Mouse (Mus musculus) neural tube, embryonic 10.5 days (tissue): ENCODE data around the gene Folr1.

Source experiments
- DNase-seq: peaks from one replicate; pipeline ENCODE4 v3.0.0-alpha.2; 2017; ENCODE audit warnings: low spot score; ENCODE audit errors: extremely low spot score

Gene Folr1

DNA sequence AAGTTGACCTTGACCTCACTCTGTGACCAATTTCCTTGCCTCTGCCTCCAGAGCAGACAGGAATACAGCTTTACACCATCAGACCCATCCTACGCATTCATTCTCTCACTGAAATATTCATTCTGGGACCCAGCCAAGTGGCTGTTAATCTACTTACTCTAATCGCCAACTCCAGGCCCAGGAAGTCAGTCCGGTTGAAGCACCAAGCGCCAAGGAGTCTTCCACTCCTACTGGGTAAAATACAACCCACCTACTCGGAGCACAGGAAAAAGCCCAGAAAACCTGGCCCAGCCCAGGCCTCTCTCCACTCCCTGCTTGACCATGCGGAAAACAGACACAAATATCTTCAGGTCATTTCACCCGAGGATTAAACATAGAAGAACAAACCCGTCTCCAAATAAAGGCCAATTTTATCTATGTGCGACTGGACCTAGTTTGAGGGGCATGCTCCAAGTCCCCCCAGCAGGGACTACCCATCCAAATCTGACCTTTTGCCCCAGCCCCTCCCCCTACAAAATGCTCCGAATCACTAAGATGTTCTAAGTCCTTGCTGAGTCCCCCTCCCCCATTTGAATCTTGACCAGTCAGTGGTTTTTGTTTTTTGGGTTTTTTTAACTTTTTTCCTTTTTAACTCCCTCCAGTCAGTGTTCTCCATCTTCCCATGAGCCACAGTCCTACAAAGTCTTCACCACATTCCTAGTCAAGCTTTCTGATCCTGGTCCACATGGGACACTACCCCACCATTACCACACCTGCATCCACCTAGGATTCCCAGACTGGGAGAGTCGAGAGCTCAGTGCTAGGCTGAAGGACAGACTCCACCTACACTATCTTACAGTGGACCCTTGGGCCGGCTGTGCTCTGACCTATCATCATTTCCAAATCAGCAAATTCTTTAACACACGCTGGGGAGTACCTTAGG, 2.1 kb downstream of the Folr1 start:
- no peak for DNase-seq

GRCm38 (mm10) chr7:101867482-101867881, 3.1 kb downstream of the Folr1 start:
- no peak for DNase-seq

- DNase-seq, result no peak
Measured at GRCm38 (mm10) chr7:101866491-101867265, 3.9 kb downstream of the Folr1 start.

DNA sequence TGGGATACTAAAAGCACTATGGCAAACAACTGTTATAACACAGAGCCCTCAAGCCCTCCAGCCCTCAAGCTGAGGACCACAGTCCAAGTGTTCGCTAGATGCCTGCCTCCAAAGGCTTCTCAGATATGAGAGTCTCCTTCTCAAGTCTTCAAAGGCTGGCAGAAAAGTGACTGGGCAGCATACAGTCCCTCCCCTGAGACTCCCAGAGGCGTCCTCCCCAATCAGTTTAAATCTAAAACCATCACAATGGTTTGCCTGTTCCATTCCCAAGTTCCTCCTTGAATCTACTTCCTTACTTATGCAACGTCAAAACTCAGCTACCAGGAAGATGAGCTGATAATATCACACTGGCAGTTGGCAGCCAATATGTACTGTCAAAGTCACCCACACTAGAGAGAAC, 7.2 kb downstream of the Folr1 start, which contains the start of gene Anapc15:
TSS of gene Anapc15 (plus strand) at position 301 of the 400 bp plus-strand sequence.
- no peak for DNase-seq

- no peak for DNase-seq
Measured at GRCm38 (mm10) chr7:101862291-101862690, 8.3 kb downstream of the Folr1 start.

GRCm38 (mm10) chr7:101860978-101861377, 9.6 kb downstream of the Folr1 start:
- no peak for DNase-seq

DNA sequence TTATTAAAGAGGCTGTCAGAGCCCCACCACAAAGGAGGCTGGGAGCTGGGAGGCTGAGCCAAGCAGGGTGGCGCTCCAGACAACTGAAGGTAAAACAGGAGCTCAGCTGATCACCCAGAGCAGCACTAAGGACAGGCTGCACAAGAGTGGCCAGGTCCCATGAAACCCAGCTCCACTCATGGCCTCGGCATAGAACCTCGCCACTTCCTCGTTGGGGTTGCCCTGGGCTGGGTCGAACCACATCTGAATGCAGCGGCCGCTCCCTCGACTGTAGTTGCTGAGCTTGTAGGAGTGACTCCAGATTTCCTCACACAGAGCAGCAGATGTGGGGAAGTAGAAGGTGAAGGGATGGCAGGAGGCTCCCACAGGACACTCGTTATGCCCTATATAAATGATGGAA, 12.2 kb downstream of the Folr1 start:
- DNase-seq, result no peak

GRCm38 (mm10) chr7:101857094-101857493, 13.5 kb downstream of the Folr1 start, which contains the start of gene Folr2:
Gene Folr2, minus strand, starts transcription at chr7:101857194.
- DNase-seq, result no peak

- no peak for DNase-seq
Measured at GRCm38 (mm10) chr7:101853816-101854215, 16.8 kb downstream of the Folr1 start.

GRCm38 (mm10) chr7:101852846-101853245, 17.7 kb downstream of the Folr1 start:
- DNase-seq, result no peak

GRCm38 (mm10) chr7:101851689-101852088, 18.9 kb downstream of the Folr1 start:
- DNase-seq, result no peak

DNA sequence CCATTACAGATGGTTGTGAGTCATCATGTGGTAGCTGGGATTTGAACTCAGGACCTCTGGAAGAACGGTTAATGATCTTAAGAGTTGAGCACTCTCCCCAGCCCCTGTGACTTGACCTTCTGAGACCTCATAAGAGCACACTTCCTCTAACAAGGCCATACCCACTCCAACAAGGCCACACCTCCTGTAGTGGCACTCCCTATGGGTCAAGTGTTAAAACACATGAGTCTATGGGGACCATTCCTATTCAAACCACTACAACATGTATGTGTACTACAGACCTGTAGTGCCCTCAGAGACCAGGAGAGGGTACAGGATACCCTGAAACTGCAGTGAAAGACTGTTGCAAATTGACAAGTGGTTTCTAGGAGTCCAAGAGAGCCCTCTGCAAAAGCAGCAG, 22.7 kb downstream of the Folr1 start:
- no peak for DNase-seq

DNA sequence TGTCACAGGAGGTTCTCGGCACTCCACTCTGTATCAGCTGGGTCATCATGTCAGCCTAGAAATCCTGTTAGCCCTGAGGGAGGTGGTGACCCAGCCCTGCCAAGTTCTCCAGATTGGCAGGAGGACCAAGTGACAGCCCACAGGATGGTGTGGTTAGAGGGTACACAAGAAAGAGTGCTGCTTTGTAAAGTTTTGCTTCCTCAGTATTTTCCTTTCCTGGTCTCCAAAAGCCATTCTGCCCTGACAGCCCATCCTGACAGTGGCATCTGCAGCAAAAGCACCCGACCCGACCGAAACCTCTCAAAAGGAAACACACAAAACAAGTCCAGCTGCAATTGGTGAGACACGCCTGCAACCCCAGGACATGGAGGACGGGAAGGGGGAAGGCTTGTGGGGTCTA, 26.4 kb downstream of the Folr1 start:
- DNase-seq, result no peak

GRCm38 (mm10) chr7:101837606-101838471, 32.7 kb downstream of the Folr1 start, which contains the start of gene Inppl1:
Gene Inppl1, minus strand, starts transcription at chr7:101838229.
- DNase-seq, result peak; percentile 86

DNA sequence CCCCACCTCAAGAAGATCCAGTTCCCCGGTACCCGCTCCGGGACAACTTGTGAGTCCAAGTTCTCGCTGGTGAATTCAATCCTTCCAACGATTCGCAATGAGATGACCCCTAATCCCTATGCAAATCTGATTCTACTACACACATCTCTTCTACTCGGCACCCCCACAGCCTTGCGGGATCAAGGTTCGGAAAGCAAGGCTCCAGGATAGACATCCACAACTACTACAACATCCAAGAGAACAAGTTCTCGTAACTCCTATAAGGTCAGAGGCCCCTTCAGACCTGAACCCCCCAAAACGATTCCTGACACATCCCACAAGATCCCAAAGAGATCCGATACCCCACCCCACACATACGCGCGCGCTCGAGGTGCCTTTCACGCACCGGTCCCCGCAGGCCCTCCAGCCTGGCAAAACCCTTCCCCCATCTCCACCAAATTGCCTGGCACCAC, 33.4 kb downstream of the Folr1 start:
- DNase-seq, result no peak

DNA sequence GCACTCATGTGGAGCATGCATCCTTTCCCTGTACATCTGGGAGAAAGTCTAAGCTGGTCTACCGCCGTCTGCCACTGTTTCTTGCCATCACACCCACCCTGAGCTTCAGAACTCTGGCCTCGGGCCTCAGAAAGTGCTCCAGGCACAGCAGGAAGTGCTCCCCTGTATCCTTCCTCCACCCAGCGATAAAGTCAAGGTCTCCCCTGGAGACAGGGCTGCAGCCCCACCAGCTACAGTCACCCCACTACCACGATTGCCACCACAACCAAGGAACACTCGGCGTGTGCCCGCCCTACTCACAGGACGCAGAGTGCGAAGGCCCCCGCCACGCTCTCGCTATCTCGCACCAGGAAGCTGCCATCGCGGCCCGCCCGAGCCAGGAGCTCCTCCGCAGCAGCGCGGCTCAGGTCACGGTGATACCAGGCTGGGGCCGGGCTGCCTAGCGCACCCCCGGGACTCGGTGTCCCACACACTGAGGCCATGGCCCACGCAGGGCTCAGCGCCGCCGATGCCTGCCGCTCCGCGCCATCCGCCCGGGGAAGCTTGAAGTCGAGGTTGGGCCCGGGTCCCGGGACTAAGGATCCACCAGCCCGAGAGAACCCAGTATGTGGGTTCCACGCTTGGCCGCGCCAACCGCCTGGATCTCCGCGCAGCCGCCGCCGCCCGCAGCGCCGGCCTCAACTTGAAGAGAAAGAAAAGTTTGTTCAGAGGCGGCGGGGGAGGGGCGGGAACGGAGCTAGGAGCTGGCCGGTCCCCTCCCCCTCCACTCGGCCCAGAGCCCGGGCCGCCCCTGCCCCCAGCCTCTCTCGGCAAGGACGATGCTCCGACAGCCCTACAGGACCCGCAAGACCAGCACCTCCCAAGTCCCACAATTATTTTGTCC, 34.1 kb downstream of the Folr1 start:
- DNase-seq, result peak; percentile 84

DNA sequence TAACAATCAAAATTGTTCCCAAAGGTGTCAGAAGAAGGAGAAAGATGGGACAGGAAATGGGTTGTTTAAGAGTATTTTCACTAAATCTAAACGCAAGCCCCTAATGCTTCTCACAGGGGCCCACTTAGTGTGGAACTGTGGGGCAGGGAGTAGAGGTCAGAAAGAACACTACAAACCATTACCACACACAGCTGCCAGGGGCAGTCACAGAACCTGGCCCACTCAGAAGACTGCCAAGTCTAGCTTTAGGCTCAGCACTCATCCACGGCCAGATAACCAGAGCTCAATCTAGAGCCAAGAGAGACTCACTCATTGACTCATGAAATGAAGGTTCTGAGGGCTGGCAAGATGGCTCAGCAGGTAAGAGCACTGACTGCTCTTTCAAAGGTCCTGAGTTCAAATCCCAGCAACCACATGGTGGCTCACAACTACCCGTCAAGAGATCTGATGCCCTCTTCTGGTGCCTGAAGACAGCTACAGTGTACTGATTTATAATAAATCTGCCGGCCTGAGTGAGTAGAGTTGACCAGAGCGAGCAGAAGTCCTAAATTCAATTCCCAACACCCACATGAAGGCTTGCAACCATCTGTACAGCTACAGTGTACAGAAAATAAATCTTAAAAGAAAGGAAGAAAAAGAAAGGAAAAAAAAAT, 35.0 kb downstream of the Folr1 start:
- no peak for DNase-seq

- no peak for DNase-seq
Measured at GRCm38 (mm10) chr7:101834903-101835302, 35.7 kb downstream of the Folr1 start.

DNA sequence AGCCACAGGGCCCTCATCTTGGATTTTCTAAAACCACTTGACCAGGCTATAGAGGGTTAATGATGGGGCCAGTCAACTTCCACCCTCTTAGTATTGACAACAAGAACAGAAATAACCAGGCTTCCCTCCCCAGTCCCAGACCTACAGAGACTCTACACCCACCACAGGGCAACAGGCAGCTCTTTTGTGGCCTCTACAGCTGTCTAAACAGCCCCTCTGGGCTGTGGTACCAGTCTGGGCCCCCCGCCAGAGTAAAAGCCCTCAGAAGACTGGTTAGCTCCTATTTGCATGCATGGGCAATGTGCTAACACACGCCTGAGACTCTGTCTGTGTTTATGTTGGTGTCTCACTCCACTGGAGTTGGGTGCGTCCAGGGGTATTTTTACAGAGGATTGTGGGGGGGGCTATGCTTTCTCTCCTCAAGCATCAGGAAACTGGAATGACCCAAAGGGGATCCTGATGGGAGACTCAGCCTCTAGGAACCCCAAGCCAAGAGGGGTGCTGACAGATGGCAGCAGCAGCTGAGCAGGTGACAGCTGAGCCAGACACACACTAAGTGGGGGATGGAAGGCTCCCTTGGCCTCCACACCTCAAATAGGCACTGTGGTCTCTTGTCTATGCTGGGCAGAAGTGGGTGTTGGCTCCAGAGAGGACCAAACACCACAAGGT, 36.5 kb downstream of the Folr1 start:
- no peak for DNase-seq
